Mouse (Mus musculus): ENCODE measurements around the gene Mms19. TPM values are rescaled to one million over a fixed set of nuclear protein-coding genes. Genes with fewer than 3 reads are reported as not detected.

Gene Mms19
- polyA plus RNA-seq, 1 experiment from 2014 or later = 39.9 TPM

- Histone ChIP-seq H3K27me3 (ENCODE audit: control insufficient read depth, insufficient read depth, low read length) (no peaks in the 10 kb centered on the region), H3K27ac (ENCODE audit: low read depth, low read length) (no peak overlapping the region), H3K9me3 (ENCODE audit: control insufficient read depth, low read length) (no peaks in the 10 kb centered on the region), H3K9ac (ENCODE audit: low read length) (no peak overlapping the region), H3K4me1 (replicated peaks; ENCODE audit: control insufficient read depth, insufficient read depth, low read length) (no peaks in the 10 kb centered on the region), H3K4me3 (ENCODE audit: low read depth, low read length) (no peak overlapping the region), H3K4me2 (ENCODE audit: low read depth, low read length, severe bottlenecking) (no peak overlapping the region), H3K36me3 (ENCODE audit: control insufficient read depth, insufficient read depth, low read length) (no peaks in the 10 kb centered on the region)
- ATAC-seq (replicated peaks; ENCODE audit: low FRiP score) = no peak
- 93% methylated on average over 12 of the region's 12 CpGs for WGBS
- DNase-seq (ENCODE audit: low spot score) = no peak
Observed at GRCm38 (mm10) chr19:42001253-42001980, 20.5 kb upstream of the Mms19 start.

GRCm38 (mm10) chr19:42000446-42000958 lies 19.5 kb upstream of the Mms19 start:
- no peak overlapping the region for H3K27ac ChIP-seq (ENCODE audit: low read depth, low read length)
- 70% methylated on average over 4 of the region's 4 CpGs for WGBS
- ATAC-seq (replicated peaks; ENCODE audit: low FRiP score) = no peak
- no peak overlapping the region for H3K4me3 ChIP-seq (ENCODE audit: low read depth, low read length)
- no peaks in the 10 kb centered on the region for H3K9me3 ChIP-seq (ENCODE audit: control insufficient read depth, low read length)
- H3K9ac ChIP-seq (ENCODE audit: low read length) = no peak overlapping the region
- no peak for DNase-seq (ENCODE audit: low spot score)
- H3K27me3 ChIP-seq (ENCODE audit: control insufficient read depth, insufficient read depth, low read length) = no peaks in the 10 kb centered on the region
- no peaks in the 10 kb centered on the region for H3K4me1 ChIP-seq (replicated peaks; ENCODE audit: control insufficient read depth, insufficient read depth, low read length)
- H3K36me3 ChIP-seq (ENCODE audit: control insufficient read depth, insufficient read depth, low read length) = no peaks in the 10 kb centered on the region
- no peak overlapping the region for H3K4me2 ChIP-seq (ENCODE audit: low read depth, low read length, severe bottlenecking)

- Histone ChIP-seq H3K4me1 (replicated peaks; ENCODE audit: control insufficient read depth, insufficient read depth, low read length) (no peaks in the 10 kb centered on the region), H3K27ac (ENCODE audit: low read depth, low read length) (no peak overlapping the region), H3K36me3 (ENCODE audit: control insufficient read depth, insufficient read depth, low read length) (no peaks in the 10 kb centered on the region), H3K27me3 (ENCODE audit: control insufficient read depth, insufficient read depth, low read length) (no peaks in the 10 kb centered on the region), H3K4me3 (ENCODE audit: low read depth, low read length) (no peak overlapping the region), H3K9me3 (ENCODE audit: control insufficient read depth, low read length) (no peaks in the 10 kb centered on the region), H3K4me2 (ENCODE audit: low read depth, low read length, severe bottlenecking) (no peak overlapping the region), H3K9ac (ENCODE audit: low read length) (no peak overlapping the region)
- ATAC-seq (replicated peaks; ENCODE audit: low FRiP score) (no peak), DNase-seq (ENCODE audit: low spot score) (no peak)
- WGBS = 90% methylated on average over 4 of the region's 4 CpGs
Observed at GRCm38 (mm10) chr19:41999688-42000283, 18.8 kb upstream of the Mms19 start.

DNA sequence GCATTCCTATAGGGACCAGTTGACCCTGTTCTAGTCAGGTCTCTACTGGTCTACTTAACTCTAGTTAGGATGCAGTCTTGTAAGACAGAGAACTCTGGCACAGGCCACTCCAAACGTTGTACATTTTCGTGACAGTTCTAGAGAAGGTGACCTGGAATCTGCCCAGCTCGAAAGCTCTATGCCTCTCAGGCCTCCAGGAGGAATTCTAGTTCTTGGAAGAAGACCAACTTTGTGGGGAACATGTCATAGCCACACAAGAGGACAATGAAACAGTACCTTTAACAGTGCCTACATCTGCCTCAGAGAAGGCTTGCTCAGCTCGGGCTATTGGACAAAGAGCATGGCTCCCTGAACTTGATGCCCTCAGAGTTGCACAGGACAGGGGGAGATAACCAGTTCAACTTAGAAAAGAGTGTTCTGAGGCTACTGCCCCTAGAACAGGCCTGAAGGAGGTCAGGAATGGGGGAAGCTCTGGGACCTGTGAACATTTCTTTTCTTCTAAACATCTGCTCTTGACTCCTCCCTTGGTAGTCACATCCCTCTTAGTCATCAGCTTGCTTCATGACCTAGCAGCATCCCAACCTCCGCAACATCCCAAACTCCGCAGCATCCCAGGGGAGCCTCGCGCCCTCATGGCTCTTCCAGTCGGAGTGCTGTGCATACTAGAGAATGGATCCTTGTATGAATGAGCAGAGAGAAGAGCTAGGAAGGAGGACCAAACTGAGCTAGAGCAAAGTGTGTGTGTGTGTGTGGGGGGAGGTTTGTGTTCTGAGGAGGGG lies 18.0 kb upstream of the Mms19 start:
- DNase-seq (ENCODE audit: low spot score) = no peak

DNA sequence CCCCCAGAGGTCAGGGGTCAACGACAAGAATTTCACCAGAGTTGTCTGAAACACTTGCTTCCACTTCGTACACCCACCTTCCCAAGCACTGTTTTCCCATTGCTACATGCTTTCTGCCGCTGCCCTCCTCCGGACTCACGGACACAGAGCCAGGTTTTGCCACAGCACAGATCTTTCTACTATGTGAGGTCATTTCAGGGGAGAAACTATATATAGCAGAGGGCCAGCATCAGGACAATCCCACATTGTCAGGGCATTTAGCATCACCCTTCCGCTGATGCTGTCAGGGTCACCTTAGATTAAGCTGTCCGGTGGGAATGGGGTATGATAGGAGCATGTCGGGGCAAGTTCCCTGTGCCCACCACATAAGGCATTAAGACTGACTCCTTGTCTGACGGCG lies 16.1 kb upstream of the Mms19 start:
- Histone ChIP-seq H3K27ac (ENCODE audit: low read depth, low read length) (no peak overlapping the region), H3K27me3 (ENCODE audit: control insufficient read depth, insufficient read depth, low read length) (no peaks in the 10 kb centered on the region), H3K9ac (ENCODE audit: low read length) (no peak overlapping the region), H3K9me3 (ENCODE audit: control insufficient read depth, low read length) (no peaks in the 10 kb centered on the region), H3K4me1 (replicated peaks; ENCODE audit: control insufficient read depth, insufficient read depth, low read length) (no peaks in the 10 kb centered on the region), H3K4me3 (ENCODE audit: low read depth, low read length) (no peak overlapping the region), H3K36me3 (ENCODE audit: control insufficient read depth, insufficient read depth, low read length) (no peaks in the 10 kb centered on the region), H3K4me2 (ENCODE audit: low read depth, low read length, severe bottlenecking) (no peak overlapping the region)
- DNase-seq (ENCODE audit: low spot score) = no peak
- 92% methylated on average over 10 of the region's 10 CpGs for WGBS
- ATAC-seq (replicated peaks; ENCODE audit: low FRiP score) = no peak

More for the DNA sequence above, 18.0 kb upstream of the Mms19 start:
- Histone ChIP-seq H3K36me3 (ENCODE audit: control insufficient read depth, insufficient read depth, low read length) (no peaks in the 10 kb centered on the region), H3K4me3 (ENCODE audit: low read depth, low read length) (no peak overlapping the region), H3K4me2 (ENCODE audit: low read depth, low read length, severe bottlenecking) (no peak overlapping the region), H3K27me3 (ENCODE audit: control insufficient read depth, insufficient read depth, low read length) (no peaks in the 10 kb centered on the region), H3K9ac (ENCODE audit: low read length) (no peak overlapping the region), H3K4me1 (replicated peaks; ENCODE audit: control insufficient read depth, insufficient read depth, low read length) (no peaks in the 10 kb centered on the region), H3K9me3 (ENCODE audit: control insufficient read depth, low read length) (no peaks in the 10 kb centered on the region), H3K27ac (ENCODE audit: low read depth, low read length) (no peak overlapping the region)
- no peak for ATAC-seq (replicated peaks; ENCODE audit: low FRiP score)
- WGBS = 93% methylated on average over 9 of the region's 9 CpGs

DNA sequence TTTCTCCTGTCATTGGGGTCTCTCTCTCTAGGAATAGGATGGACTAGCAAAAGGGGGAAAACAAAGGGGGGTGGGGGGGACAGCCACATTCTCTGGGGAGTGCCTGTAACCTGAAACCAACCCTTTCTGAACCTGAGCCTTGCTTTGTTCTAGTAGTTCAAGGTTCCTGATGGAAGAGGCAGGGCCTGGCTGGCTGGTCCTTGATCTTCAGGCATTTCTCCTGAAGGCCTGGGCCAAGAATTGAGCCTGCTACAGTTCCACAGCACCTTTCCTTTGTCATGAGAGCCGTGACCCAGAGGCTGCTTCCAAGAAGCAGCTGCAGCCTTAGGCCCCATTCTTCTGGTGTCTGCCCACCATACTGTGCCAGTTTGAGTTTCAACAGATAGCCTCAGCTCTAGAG lies 14.5 kb upstream of the Mms19 start:
- DNase-seq (ENCODE audit: low spot score) = no peak
- no peak overlapping the region for H3K4me2 ChIP-seq (ENCODE audit: low read depth, low read length, severe bottlenecking)

GRCm38 (mm10) chr19:41994023-41994422 lies 13.1 kb upstream of the Mms19 start:
- Histone ChIP-seq H3K4me3 (ENCODE audit: low read depth, low read length) (no peak overlapping the region), H3K27me3 (ENCODE audit: control insufficient read depth, insufficient read depth, low read length) (no peaks in the 10 kb centered on the region), H3K9me3 (ENCODE audit: control insufficient read depth, low read length) (no peaks in the 10 kb centered on the region), H3K9ac (ENCODE audit: low read length) (no peak overlapping the region), H3K4me2 (ENCODE audit: low read depth, low read length, severe bottlenecking) (no peak overlapping the region), H3K36me3 (ENCODE audit: control insufficient read depth, insufficient read depth, low read length) (no peaks in the 10 kb centered on the region), H3K27ac (ENCODE audit: low read depth, low read length) (no peak overlapping the region), H3K4me1 (replicated peaks; ENCODE audit: control insufficient read depth, insufficient read depth, low read length) (no peaks in the 10 kb centered on the region)
- WGBS = 93% methylated on average over 7 of the region's 7 CpGs
- DNase-seq (ENCODE audit: low spot score) (no peak), ATAC-seq (replicated peaks; ENCODE audit: low FRiP score) (no peak)

More for the DNA sequence above, 14.5 kb upstream of the Mms19 start:
- H3K27me3 ChIP-seq (ENCODE audit: control insufficient read depth, insufficient read depth, low read length) = no peaks in the 10 kb centered on the region
- H3K4me1 ChIP-seq (replicated peaks; ENCODE audit: control insufficient read depth, insufficient read depth, low read length) = no peaks in the 10 kb centered on the region
- no peak overlapping the region for H3K9ac ChIP-seq (ENCODE audit: low read length)
- H3K27ac ChIP-seq (ENCODE audit: low read depth, low read length) = no peak overlapping the region
- no peaks in the 10 kb centered on the region for H3K36me3 ChIP-seq (ENCODE audit: control insufficient read depth, insufficient read depth, low read length)
- WGBS = 36% methylated on average over 1 of the region's 1 CpGs
- no peak overlapping the region for H3K4me3 ChIP-seq (ENCODE audit: low read depth, low read length)
- no peak for ATAC-seq (replicated peaks; ENCODE audit: low FRiP score)
- H3K9me3 ChIP-seq (ENCODE audit: control insufficient read depth, low read length) = no peaks in the 10 kb centered on the region

GRCm38 (mm10) chr19:41993484-41993883 lies 12.5 kb upstream of the Mms19 start:
- Histone ChIP-seq H3K4me2 (ENCODE audit: low read depth, low read length, severe bottlenecking) (no peak overlapping the region), H3K9me3 (ENCODE audit: control insufficient read depth, low read length) (no peaks in the 10 kb centered on the region), H3K4me3 (ENCODE audit: low read depth, low read length) (no peak overlapping the region), H3K4me1 (replicated peaks; ENCODE audit: control insufficient read depth, insufficient read depth, low read length) (no peaks in the 10 kb centered on the region), H3K27ac (ENCODE audit: low read depth, low read length) (no peak overlapping the region), H3K27me3 (ENCODE audit: control insufficient read depth, insufficient read depth, low read length) (no peaks in the 10 kb centered on the region), H3K36me3 (ENCODE audit: control insufficient read depth, insufficient read depth, low read length) (no peaks in the 10 kb centered on the region), H3K9ac (ENCODE audit: low read length) (no peak overlapping the region)
- DNase-seq (ENCODE audit: low spot score) (no peak), ATAC-seq (replicated peaks; ENCODE audit: low FRiP score) (no peak)
- WGBS = 89% methylated on average over 6 of the region's 6 CpGs

Measured in forebrain, embryonic 11.5 days (tissue).